Mouse (Mus musculus): ENCODE data around the gene Ints1. TPM values are rescaled to one million over a fixed set of nuclear protein-coding genes. Genes with fewer than 3 reads are reported as not detected.

Ints1 gene
- polyA plus RNA-seq, 1 experiment = 40.1 TPM

- peaks cover 13% of the 10 kb centered on the region for H3K4me1 ChIP-seq (ENCODE audit: control insufficient read depth, insufficient read depth, low read length)
- H3K27ac ChIP-seq (ENCODE audit: insufficient read depth, low read depth, low read length) = no peak overlapping the region
- no peak overlapping the region for H3K4me3 ChIP-seq (ENCODE audit: insufficient read depth, low read depth, low read length)
- no peak for DNase-seq
- no peaks in the 10 kb centered on the region; the same call in none of the 2 replicates for H3K36me3 ChIP-seq (ENCODE audit: control insufficient read depth, insufficient read depth, low read length)
- no peak for TF ChIP-seq CTCF (conservative IDR thresholded peaks at IDR 0.05; ENCODE audit: insufficient read depth, insufficient read length, low read depth, low read length)
- no peak for TF ChIP-seq POLR2A (IDR thresholded peaks at IDR 0.05; ENCODE audit: low read depth, low read length)
- 94% methylated on average over 8 of the region's 8 CpGs for WGBS
- H3K27me3 ChIP-seq (replicated peaks; ENCODE audit: control insufficient read depth, insufficient read depth, low read length) = no peaks in the 10 kb centered on the region
Measured at GRCm38 (mm10) chr5:139801231-139801630, 25.8 kb upstream of the Ints1 start.

DNA sequence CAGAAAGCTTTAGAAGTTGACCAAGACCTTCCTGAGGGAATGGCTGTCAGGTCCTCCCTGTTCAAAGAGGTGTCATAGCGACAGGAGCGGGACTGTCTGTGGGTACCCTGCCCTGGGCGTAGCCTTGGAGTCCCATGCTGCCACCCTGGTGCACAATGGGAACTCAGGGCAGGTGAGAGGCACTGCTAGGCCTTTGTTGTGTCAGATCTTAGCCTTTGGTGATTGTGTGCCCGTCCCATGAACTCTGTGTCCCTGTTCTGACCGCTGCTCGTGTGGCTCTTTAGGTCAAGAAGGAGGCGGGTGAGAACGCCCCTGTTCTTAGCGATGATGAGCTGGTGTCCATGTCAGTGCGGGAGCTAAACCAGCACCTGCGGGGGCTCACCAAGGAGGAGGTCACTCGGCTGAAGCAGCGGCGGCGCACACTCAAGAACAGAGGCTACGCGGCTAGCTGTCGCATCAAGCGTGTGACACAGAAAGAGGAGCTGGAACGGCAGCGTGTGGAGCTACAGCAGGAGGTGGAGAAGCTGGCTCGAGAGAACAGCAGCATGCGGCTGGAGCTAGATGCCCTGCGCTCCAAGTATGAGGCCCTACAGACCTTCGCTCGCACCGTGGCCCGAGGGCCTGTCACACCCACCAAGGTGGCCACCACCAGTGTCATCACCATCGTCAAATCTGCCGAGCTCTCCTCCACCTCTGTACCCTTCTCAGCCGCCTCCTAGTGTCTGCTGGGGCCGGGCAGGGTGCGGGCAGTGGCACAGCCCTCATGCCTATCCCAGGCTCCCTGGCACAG lies 24.5 kb upstream of the Ints1 start:
- no peaks in the 10 kb centered on the region; the same call in none of the 2 replicates for H3K36me3 ChIP-seq (ENCODE audit: control insufficient read depth, insufficient read depth, low read length)
- TF ChIP-seq CTCF (conservative IDR thresholded peaks at IDR 0.05; ENCODE audit: insufficient read depth, insufficient read length, low read depth, low read length) (no peak), POLR2A (IDR thresholded peaks at IDR 0.05; ENCODE audit: low read depth, low read length) (no peak)
- WGBS = 86% methylated on average over 33 of the region's 33 CpGs
- H3K27me3 ChIP-seq (replicated peaks; ENCODE audit: control insufficient read depth, insufficient read depth, low read length) = no peaks in the 10 kb centered on the region
- H3K27ac ChIP-seq (ENCODE audit: insufficient read depth, low read depth, low read length) = no peak overlapping the region
- no peak for DNase-seq
- H3K4me3 ChIP-seq (ENCODE audit: insufficient read depth, low read depth, low read length) = no peak overlapping the region
- peaks cover 25% of the 10 kb centered on the region for H3K4me1 ChIP-seq (ENCODE audit: control insufficient read depth, insufficient read depth, low read length)

DNA sequence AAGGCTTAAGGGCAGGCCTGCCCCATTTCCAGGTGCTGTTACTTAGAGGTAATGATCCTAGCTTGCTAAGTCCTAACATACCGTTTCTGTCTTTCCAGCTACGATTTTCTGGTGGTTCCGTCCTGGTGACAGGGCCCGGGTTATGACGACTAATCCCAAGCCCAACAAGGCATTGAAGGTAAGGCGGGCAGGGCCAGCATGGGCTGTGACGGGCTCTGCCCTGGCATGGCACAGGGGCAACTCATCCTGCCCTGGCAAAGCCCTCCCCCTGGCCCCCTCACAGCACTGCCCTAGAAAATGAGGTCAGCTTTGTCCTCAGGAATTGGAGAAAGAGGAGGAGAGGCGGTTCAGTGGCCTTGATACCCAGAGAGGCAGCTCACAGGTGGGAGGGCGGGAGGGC lies 23.6 kb upstream of the Ints1 start:
- Histone ChIP-seq H3K4me1 (ENCODE audit: control insufficient read depth, insufficient read depth, low read length) (peaks cover 33% of the 10 kb centered on the region), H3K36me3 (ENCODE audit: control insufficient read depth, insufficient read depth, low read length) (no peaks in the 10 kb centered on the region; the same call in none of the 2 replicates), H3K27ac (ENCODE audit: insufficient read depth, low read depth, low read length) (no peak overlapping the region), H3K4me3 (ENCODE audit: insufficient read depth, low read depth, low read length) (no peak overlapping the region), H3K27me3 (replicated peaks; ENCODE audit: control insufficient read depth, insufficient read depth, low read length) (no peaks in the 10 kb centered on the region)
- DNase-seq = no peak
- TF ChIP-seq POLR2A (IDR thresholded peaks at IDR 0.05; ENCODE audit: low read depth, low read length) (no peak), CTCF (conservative IDR thresholded peaks at IDR 0.05; ENCODE audit: insufficient read depth, insufficient read length, low read depth, low read length) (no peak)
- WGBS = 93% methylated on average over 9 of the region's 9 CpGs

DNA sequence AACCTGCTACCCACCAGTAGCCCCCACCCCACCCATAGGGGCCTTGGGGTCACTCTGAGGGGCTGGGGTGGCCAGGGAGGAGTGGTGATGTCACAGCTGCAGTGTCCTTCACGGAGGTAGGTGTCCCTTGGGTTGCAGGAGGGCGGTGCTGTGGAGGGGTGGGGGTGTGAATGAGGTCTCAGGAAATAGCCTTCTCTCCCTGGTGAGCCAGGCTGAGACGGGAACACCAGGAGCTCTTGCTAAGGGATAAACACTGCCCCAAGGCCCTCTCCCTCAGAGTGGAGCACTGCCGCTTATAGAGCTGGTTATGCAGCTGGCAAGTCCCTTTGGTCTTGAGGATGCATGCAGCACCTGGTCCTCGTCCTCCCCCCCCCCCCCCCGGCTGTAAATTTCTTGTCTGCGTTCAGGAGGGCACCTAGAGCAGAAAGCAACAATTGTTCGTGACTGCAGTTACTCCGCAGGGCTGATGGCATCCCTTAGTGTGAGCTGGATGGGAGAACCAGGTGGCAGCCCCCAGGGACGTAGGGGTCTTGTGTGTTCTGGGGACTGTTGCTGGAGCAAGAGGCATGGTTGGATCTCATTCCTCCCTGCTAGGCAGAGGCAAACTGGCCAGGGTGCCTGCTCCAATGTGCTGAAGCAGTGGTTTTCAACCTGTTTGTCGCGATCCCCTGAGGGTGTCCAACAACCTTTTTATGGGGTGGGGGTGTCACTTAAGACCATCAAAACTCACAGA lies 22.9 kb upstream of the Ints1 start:
- Histone ChIP-seq H3K4me3 (ENCODE audit: insufficient read depth, low read depth, low read length) (no peak overlapping the region), H3K27me3 (replicated peaks; ENCODE audit: control insufficient read depth, insufficient read depth, low read length) (no peaks in the 10 kb centered on the region), H3K27ac (ENCODE audit: insufficient read depth, low read depth, low read length) (peak overlapping the region; percentile 46), H3K4me1 (ENCODE audit: control insufficient read depth, insufficient read depth, low read length) (peaks cover 38% of the 10 kb centered on the region), H3K36me3 (ENCODE audit: control insufficient read depth, insufficient read depth, low read length) (no peaks in the 10 kb centered on the region; the same call in none of the 2 replicates)
- DNase-seq = no peak
- 48% methylated on average over 12 of the region's 12 CpGs for WGBS
- TF ChIP-seq POLR2A (IDR thresholded peaks at IDR 0.05; ENCODE audit: low read depth, low read length) (no peak), CTCF (conservative IDR thresholded peaks at IDR 0.05; ENCODE audit: insufficient read depth, insufficient read length, low read depth, low read length) (no peak)

DNA sequence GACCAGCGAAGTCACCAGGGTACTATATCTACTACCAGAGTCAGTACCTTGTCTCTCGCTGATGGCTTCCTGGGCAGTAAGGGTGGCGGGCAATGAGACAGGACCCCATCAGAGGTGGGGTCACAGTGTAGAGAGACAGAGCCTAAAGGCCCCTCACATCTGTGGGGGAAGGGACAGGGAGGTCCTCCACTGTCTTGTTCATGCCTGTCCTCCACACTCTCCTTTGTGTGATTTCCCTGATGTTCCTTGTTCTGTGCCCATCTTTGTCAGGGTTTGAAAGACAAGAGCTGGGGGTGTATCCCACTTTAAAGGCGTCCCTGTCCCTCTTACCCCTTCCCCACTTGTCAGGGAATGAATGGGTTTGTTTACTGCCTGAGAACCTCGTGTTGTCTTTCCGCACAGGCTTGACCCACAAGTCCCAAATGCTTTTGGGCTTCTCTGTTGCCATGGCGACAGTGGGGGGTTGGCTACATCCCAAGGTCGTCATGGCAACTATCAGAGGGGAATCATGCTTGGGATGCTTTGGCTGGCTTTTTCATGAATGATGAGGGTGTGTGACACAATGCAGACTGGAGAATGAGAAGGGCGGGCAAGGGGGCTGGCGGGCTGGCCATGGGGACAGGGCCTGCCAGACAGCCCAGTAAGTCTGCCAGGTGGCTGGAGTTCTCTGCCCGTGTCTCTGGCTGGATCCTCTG lies 22.1 kb upstream of the Ints1 start:
- no peak for TF ChIP-seq POLR2A (IDR thresholded peaks at IDR 0.05; ENCODE audit: low read depth, low read length)
- TF ChIP-seq CTCF (conservative IDR thresholded peaks at IDR 0.05; ENCODE audit: insufficient read depth, insufficient read length, low read depth, low read length) = no peak
- H3K27me3 ChIP-seq (replicated peaks; ENCODE audit: control insufficient read depth, insufficient read depth, low read length) = no peaks in the 10 kb centered on the region
- peaks cover 44% of the 10 kb centered on the region for H3K4me1 ChIP-seq (ENCODE audit: control insufficient read depth, insufficient read depth, low read length)
- no peaks in the 10 kb centered on the region; the same call in none of the 2 replicates for H3K36me3 ChIP-seq (ENCODE audit: control insufficient read depth, insufficient read depth, low read length)
- H3K4me3 ChIP-seq (ENCODE audit: insufficient read depth, low read depth, low read length) = peak overlapping the region; percentile 12
- H3K27ac ChIP-seq (ENCODE audit: insufficient read depth, low read depth, low read length) = peak overlapping the region; percentile 97
- peak; percentile 96 for DNase-seq
- 34% methylated on average over 11 of the region's 11 CpGs for WGBS

DNA sequence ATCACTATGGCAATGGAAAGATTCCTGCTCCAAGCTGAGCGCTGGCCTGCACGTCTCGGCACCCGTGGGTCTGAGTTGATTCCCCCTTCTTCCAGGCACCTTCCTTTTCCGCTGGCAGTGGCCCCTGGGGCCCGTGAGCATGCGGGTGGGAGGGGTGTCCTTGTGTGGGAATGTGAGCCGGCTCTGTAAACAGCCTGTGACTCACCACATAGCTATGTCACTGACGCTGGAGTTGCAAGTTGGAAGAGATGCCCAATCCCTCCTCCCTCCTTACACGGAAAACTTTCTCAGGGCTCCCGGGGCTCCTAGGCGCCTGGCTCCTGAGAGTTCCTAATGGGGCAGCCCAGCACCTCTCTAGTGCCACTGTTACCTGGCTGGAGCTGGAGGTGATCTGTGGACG lies 21.4 kb upstream of the Ints1 start:
- Histone ChIP-seq H3K27me3 (replicated peaks; ENCODE audit: control insufficient read depth, insufficient read depth, low read length) (no peaks in the 10 kb centered on the region), H3K4me1 (ENCODE audit: control insufficient read depth, insufficient read depth, low read length) (peaks cover 48% of the 10 kb centered on the region), H3K4me3 (ENCODE audit: insufficient read depth, low read depth, low read length) (peak overlapping the region; percentile 13; the same call in 1 of the 2 replicates), H3K27ac (ENCODE audit: insufficient read depth, low read depth, low read length) (peak overlapping the region; percentile 99), H3K36me3 (ENCODE audit: control insufficient read depth, insufficient read depth, low read length) (no peaks in the 10 kb centered on the region; the same call in none of the 2 replicates)
- DNase-seq = peak; percentile 97
- WGBS = 10% methylated on average over 13 of the region's 13 CpGs
- TF ChIP-seq POLR2A (IDR thresholded peaks at IDR 0.05; ENCODE audit: low read depth, low read length) (no peak), CTCF (conservative IDR thresholded peaks at IDR 0.05; ENCODE audit: insufficient read depth, insufficient read length, low read depth, low read length) (no peak)
